Mouse (Mus musculus): ENCODE results near the gene Cdk15.

DNA sequence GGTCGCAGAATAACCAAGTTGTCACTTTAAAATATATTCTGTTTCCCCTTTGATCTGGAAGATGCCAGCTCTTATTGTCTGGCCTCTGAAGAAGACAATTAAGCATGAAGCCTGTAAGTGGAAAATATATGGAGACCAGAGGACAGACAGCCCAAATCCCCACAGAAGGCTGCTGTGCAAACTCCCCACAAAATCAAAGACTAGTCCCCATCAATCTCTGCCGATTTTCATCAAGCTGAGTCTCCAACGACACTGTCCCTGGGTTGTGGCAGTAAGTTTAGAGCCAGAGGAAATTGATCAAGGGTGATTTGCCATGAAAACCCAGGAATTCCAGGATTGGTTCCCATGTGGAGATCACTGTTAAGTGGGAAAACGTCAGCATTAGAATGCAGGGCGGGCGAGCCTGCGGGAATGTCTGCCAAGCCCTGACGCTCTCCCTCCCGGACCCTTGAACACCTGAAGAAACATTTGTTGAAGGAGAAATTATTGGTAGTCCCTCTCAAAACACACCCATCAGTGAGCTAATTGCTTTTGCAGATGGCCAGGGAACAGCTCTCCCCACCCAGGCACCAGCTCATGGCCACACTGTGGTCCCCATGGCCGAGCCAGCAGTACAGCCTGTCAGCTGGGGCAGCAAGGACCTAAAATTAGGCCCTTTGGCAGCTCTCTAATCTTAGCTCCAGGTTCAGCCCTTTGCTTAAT, 77.3 kb downstream of the Cdk15 start:
- TF ChIP-seq GATA1 (IDR thresholded peaks at IDR 0.05; ENCODE audit: borderline replicate concordance, low read length) = no peak
- TF ChIP-seq FLI1 (IDR thresholded peaks at IDR 0.05; ENCODE audit: low read length) = no peak

Data from megakaryocyte, embryonic 14.5 days (primary cell).